Mouse (Mus musculus) urinary bladder, adult 2 months (tissue): Measurements from ENCODE around the gene Pgf. TPM values are rescaled to one million over a fixed set of nuclear protein-coding genes. Genes with fewer than 3 reads are reported as not detected.

Experiments used
- DNase-seq: peaks from one replicate; pipeline ENCODE4 v3.0.0; 2022; ENCODE audit warnings: low spot score
- polyA plus RNA-seq: library from polyadenylated mRNA; depleted of rRNA; stranded (reverse); fragments of >200 nt; gene quantifications from 2 replicates; pipeline ENCODE4 v1.2.3, GENCODE M21; 2012; rRNA removed

Pgf gene
- polyA plus RNA-seq, 1 experiment, result 6.0 TPM

- DNase-seq, result no peak
Measured at GRCm38 (mm10) chr12:85123645-85124044, 53.9 kb downstream of the Pgf start.

- no peak for DNase-seq
Measured at GRCm38 (mm10) chr12:85123108-85123530, 54.5 kb downstream of the Pgf start.

- no peak for DNase-seq
Measured at GRCm38 (mm10) chr12:85121806-85122459, 55.7 kb downstream of the Pgf start.

Other genes starting within 250 kb of the Pgf start
- gene Fcf1, start 206.9 kb downstream of the Pgf start, polyA plus RNA-seq, result 102 and 107 TPM in 2 replicates
- 22.3 and 22.6 TPM in 2 replicates for gene Arel1, start 206.9 kb downstream of the Pgf start, polyA plus RNA-seq
- 26.9 and 31.9 TPM in 2 replicates for gene Ylpm1, start 181.5 kb downstream of the Pgf start, polyA plus RNA-seq
- gene Prox2, start 67.0 kb downstream of the Pgf start, polyA plus RNA-seq, result 2.3 and 2.7 TPM in 2 replicates
- gene Dlst, start 67.0 kb downstream of the Pgf start, polyA plus RNA-seq, result 128 and 139 TPM in 2 replicates
- gene Rps6kl1, start 26.5 kb downstream of the Pgf start, polyA plus RNA-seq, result 0.32 and 0.34 TPM in 2 replicates
- 73.8 and 82.6 TPM in 2 replicates for gene Eif2b2, start 41.7 kb upstream of the Pgf start, polyA plus RNA-seq
- 10.9 and 12.4 TPM in 2 replicates for gene Mlh3, start 92.8 kb upstream of the Pgf start, polyA plus RNA-seq
- gene Acyp1, start 110.6 kb upstream of the Pgf start, polyA plus RNA-seq, result 40.4 and 47.4 TPM in 2 replicates
- gene Zc2hc1c, start 110.8 kb upstream of the Pgf start, polyA plus RNA-seq, result 1.1 and 1.3 TPM in 2 replicates
- 54.2 and 64.1 TPM in 2 replicates for gene Nek9, start 161.6 kb upstream of the Pgf start, polyA plus RNA-seq
- gene Tmed10, start 197.1 kb upstream of the Pgf start, polyA plus RNA-seq, result 207 and 230 TPM in 2 replicates